Mouse (Mus musculus): ENCODE results near the gene Clec4g. TPM values are rescaled to one million over a fixed set of nuclear protein-coding genes. Genes with fewer than 3 reads are reported as not detected.

Gene Clec4g
- polyA plus RNA-seq, 1 experiment from 2014 or later: not detected

DNA sequence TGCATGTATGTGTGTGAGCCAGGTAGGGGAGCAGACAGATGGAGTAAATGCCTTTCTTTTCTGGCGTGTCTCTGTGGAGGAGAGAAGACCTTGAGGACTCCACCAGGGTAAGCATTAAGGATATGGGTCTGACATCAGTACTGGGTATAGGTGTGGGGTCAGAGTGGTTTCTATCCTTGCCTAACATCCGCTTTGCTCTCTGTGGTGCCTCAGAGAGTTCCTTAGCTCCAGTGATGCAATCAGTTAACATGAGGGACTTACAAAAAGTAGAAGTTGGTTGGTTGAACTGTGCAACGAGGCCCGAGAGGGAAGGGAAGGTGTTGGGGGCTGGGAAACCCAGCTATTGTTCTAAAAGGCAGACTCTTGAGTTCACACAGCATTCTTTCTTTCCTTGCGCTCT lies 56.0 kb downstream of the Clec4g start:
- H3K27me3 ChIP-seq: no peaks in the 10 kb centered on the region
- no peak for DNase-seq (ENCODE audit: low read depth, low spot score)
- in situ Hi-C loops (cut with MboI; ENCODE audit: low pct_unique_long_range_greater_than_20kb): no loop called here
- ATAC-seq: no peak
- ChIA-PET CTCF (interaction anchor here (2.7 to 3.2 kb wide), 3 partner anchors 8 to 106 kb away, joined by 7 to 19 read pairs (median 11); partner anchors contain the start of genes Fcor and Retn), POLR2A (interaction anchor here (0.6 to 1.2 kb wide), 2 partner anchors 33 to 232 kb away, joined by 3 to 5 read pairs; partner anchors contain the start of gene Stxbp2)
- TF ChIP-seq CTCF (IDR thresholded peaks at IDR 0.05): no peak

DNA sequence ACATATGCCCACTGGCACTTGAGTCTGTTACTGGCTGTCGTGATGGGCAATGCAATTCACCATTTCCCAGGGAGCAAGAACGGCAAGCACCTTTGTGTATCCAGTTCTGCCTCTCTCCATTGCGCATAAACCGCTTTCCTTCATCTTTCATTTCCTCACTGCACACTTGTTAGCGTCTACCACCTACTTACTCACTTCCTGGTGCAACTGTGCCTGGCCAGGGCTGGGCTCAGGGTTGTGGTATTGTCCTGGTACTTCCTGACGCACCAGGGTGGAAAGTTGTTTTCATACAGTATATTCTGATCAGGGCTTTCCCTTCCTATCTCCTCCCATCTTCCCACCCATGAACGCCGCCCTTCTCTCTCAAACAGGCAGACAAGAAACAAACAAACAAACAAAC lies 59.6 kb downstream of the Clec4g start:
- in situ Hi-C loops (cut with MboI; ENCODE audit: low pct_unique_long_range_greater_than_20kb): no loop called here
- POLR2A ChIA-PET: no interaction called here
- H3K27me3 ChIP-seq: no peaks in the 10 kb centered on the region
- no peak for DNase-seq (ENCODE audit: low read depth, low spot score)
- TF ChIP-seq CTCF (IDR thresholded peaks at IDR 0.05): no peak
- ATAC-seq: no peak
- CTCF ChIA-PET: interaction anchor here (2.4 kb wide), 1 partner anchor 15 kb away, joined by 6 read pairs; the partner anchor contains the start of gene Trappc5

Other genes starting within 250 kb of the Clec4g start
- not detected for gene Tex45, start 249.8 kb downstream of the Clec4g start, polyA plus RNA-seq (2021)
- gene Zfp358, start 227.5 kb downstream of the Clec4g start, polyA plus RNA-seq (2021): 45.2 TPM
- gene Mcoln1, start 220.2 kb downstream of the Clec4g start, polyA plus RNA-seq (2021): 85.9 TPM
- gene Pnpla6, start 205.3 kb downstream of the Clec4g start, polyA plus RNA-seq (2021): 83.0 TPM
- gene C330021F23Rik, start 152.7 kb downstream of the Clec4g start, polyA plus RNA-seq (2021): 3.3 TPM
- gene Camsap3, start 133.4 kb downstream of the Clec4g start, polyA plus RNA-seq (2021): 18.5 TPM
- 48.4 TPM for gene Xab2, start 99.3 kb downstream of the Clec4g start, polyA plus RNA-seq (2021)
- gene Pet100, start 99.1 kb downstream of the Clec4g start, polyA plus RNA-seq (2021): 85.7 TPM
- not detected for gene Pcp2, start 95.1 kb downstream of the Clec4g start, polyA plus RNA-seq (2021)
- 156 TPM for gene Stxbp2, start 89.7 kb downstream of the Clec4g start, polyA plus RNA-seq (2021)
- gene Retn, start 64.9 kb downstream of the Clec4g start, polyA plus RNA-seq (2021): 0.24 TPM
- gene Mcemp1, start 54.9 kb downstream of the Clec4g start, polyA plus RNA-seq (2021): not detected
- gene Fcor, start 48.3 kb downstream of the Clec4g start, polyA plus RNA-seq (2021): 4.6 TPM
- 24.8 TPM for gene Trappc5, start 44.4 kb downstream of the Clec4g start, polyA plus RNA-seq (2021)
- gene Fcer2a, start 26.5 kb downstream of the Clec4g start, polyA plus RNA-seq (2021): 0.09 TPM
- not detected for gene Cd209a, start 28.3 kb upstream of the Clec4g start, polyA plus RNA-seq (2021)
- gene Cd209e, start 133.7 kb upstream of the Clec4g start, polyA plus RNA-seq (2021): not detected
- not detected for gene Cd209d, start 157.9 kb upstream of the Clec4g start, polyA plus RNA-seq (2021)
- gene Cd209b, start 206.2 kb upstream of the Clec4g start, polyA plus RNA-seq (2021): not detected
- not detected for gene Cd209c, start 234.1 kb upstream of the Clec4g start, polyA plus RNA-seq (2021)

Measured in Patski (cell line).